Mouse (Mus musculus): Measurements from ENCODE around the gene Plscr3.

- no peak for TF ChIP-seq CTCF (IDR thresholded peaks at IDR 0.05; ENCODE audit: low read depth)
- no peak for TF ChIP-seq EP300 (IDR thresholded peaks at IDR 0.05; ENCODE audit: low read depth)
These were observed 43.5 kb upstream of the Plscr3 start for GRCm38 (mm10) chr11:69802648-69803105.
